Mouse (Mus musculus) E14TG2a.4 (cell line): ENCODE measurements around the gene Raph1.

Experiments used
- CTCF ChIP-seq: conservative IDR thresholded peaks from 2 replicates; pipeline ENCODE4 v1.5.1; 2014; ENCODE audit warnings: low read length
- NANOG ChIP-seq: IDR thresholded peaks from 2 replicates; pipeline ENCODE4 v1.6.1; 2014; ENCODE audit warnings: borderline replicate concordance, low read length, mixed read lengths

- TF ChIP-seq CTCF: no peak
- no peak for TF ChIP-seq NANOG
Observed at GRCm38 (mm10) chr1:60599013-60599701, 32.3 kb upstream of the Raph1 start.
